Mouse (Mus musculus): ENCODE measurements around the gene Med19. TPM values are rescaled to one million over a fixed set of nuclear protein-coding genes. Genes with fewer than 3 reads are reported as not detected.
A peak's percentile ranks its signal among the peaks of the same experiment; 100 is the strongest.
"Not testable (repeated sequence)": the region's sequence is repeated elsewhere in the genome, so short reads cannot be mapped to it uniquely, and the experiment has no call there.

The Med19 gene
- polyA plus RNA-seq, 1 experiment, result 14.3 TPM

DNA sequence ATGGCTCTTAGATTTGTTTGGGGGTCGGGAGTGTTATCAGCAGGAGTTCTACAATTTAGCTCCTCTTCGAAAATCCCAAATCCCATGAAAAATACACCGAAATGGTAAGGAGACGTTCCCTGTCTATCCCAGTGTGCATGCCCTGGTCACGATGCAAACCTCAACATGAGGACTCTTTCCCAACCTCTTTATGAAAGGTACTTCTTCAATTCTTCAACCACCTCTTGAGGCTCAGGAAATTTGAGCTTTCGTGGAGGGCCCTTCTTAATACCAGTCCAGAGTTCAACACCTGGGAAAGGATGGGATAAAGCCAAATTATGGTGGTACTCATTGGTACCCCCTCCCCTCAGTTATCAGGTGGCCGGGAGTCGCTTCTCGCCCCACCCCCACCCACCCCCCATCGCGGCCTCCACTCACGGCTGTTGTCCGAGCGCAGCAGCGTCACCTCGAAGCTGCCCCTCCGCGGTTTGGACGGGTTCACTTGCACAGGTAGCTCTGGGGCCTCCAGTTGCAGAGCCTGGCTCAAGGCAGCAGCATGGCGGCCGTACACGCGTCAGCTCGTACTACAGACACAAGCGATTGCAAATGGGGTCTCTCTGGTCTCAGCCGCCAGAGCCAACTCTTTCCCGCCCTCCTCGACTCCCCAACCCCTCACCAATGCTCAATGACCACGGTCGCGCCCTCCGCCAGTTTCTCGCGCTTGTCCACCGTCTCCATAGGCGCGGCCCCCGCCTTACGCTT is 8.2 kb upstream of the Med19 start:
- no peak for TF ChIP-seq POLR2A (IDR thresholded peaks at IDR 0.05; ENCODE audit: control insufficient read depth, low read depth, low read length)
- TF ChIP-seq CTCF (IDR thresholded peaks at IDR 0.05; ENCODE audit: control insufficient read depth, insufficient read depth, insufficient replicate concordance, low read depth, low read length), result no peak
- peaks cover 3% of the 10 kb centered on the region for H3K4me1 ChIP-seq (ENCODE audit: control insufficient read depth, insufficient read depth, low read length)
- H3K27me3 ChIP-seq (ENCODE audit: control insufficient read depth, insufficient read depth, low read length), result no peaks in the 10 kb centered on the region
- peak overlapping the region; percentile 90 for H3K4me3 ChIP-seq (ENCODE audit: control insufficient read depth, low read depth, low read length)
- H3K27ac ChIP-seq (ENCODE audit: control insufficient read depth, insufficient read depth, low read depth, low read length), result peak overlapping the region; percentile 75
- H3K36me3 ChIP-seq (ENCODE audit: control insufficient read depth, insufficient read depth, low read length), result peaks cover 3% of the 10 kb centered on the region

GRCm38 (mm10) chr2:84670569-84670933 is 7.7 kb upstream of the Med19 start, which contains the start of gene Selenoh:
Gene Selenoh (minus strand): TSS chr2:84670770.
- Histone ChIP-seq H3K36me3 (ENCODE audit: control insufficient read depth, insufficient read depth, low read length) (peaks cover 3% of the 10 kb centered on the region), H3K27ac (ENCODE audit: control insufficient read depth, insufficient read depth, low read depth, low read length) (peak within 1 kb of the TSS; percentile 75), H3K27me3 (ENCODE audit: control insufficient read depth, insufficient read depth, low read length) (no peaks in the 10 kb centered on the region), H3K4me1 (ENCODE audit: control insufficient read depth, insufficient read depth, low read length) (peaks cover 3% of the 10 kb centered on the region), H3K4me3 (ENCODE audit: control insufficient read depth, low read depth, low read length) (peak within 1 kb of the TSS; percentile 90)
- TF ChIP-seq POLR2A (IDR thresholded peaks at IDR 0.05; ENCODE audit: control insufficient read depth, low read depth, low read length) (no peak; the same call in 1 of the 2 replicates), CTCF (IDR thresholded peaks at IDR 0.05; ENCODE audit: control insufficient read depth, insufficient read depth, insufficient replicate concordance, low read depth, low read length) (no peak)

GRCm38 (mm10) chr2:84671535-84671934 is 6.7 kb upstream of the Med19 start:
- H3K36me3 ChIP-seq (ENCODE audit: control insufficient read depth, insufficient read depth, low read length); H3K4me3 ChIP-seq (ENCODE audit: control insufficient read depth, low read depth, low read length); H3K27ac ChIP-seq (ENCODE audit: control insufficient read depth, insufficient read depth, low read depth, low read length); H3K4me1 ChIP-seq (ENCODE audit: control insufficient read depth, insufficient read depth, low read length); H3K27me3 ChIP-seq (ENCODE audit: control insufficient read depth, insufficient read depth, low read length): not testable (repeated sequence)

DNA sequence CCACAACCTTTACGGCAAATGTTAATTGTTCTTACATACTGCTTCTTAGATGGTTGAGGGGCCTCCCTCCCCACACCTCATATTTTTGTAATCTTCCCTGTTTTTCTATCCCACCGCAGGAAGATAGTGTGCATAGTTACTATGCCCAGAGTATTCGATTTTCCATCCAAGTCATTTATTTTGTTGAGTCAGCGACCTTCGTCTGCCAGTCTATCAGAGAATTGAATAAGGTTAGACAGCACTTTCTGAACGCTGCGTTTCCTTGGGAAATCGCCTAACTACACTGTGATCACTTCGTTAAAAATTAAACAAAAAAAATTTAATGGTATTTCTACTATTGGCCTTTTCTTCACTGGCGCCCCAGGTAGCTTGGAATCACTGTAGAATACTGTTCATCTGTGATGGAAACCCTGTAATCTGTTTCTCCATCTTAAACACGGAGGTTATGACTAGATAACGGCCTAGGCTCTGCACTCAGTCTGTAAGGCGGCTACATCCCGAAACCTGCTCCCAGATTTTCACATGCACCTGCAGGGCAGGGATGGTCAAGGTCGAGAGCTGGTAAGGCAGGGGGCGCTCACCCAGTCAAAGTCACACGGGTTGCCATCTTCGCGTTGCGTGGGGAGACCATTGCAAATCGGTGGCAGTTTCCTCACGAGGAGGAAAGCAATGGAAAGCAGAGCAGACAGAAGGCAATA is 783 bp upstream of the Med19 start:
- peak overlapping the region; percentile 100 for H3K4me3 ChIP-seq (ENCODE audit: control insufficient read depth, low read depth, low read length)
- no peaks in the 10 kb centered on the region for H3K27me3 ChIP-seq (ENCODE audit: control insufficient read depth, insufficient read depth, low read length)
- TF ChIP-seq POLR2A (IDR thresholded peaks at IDR 0.05; ENCODE audit: control insufficient read depth, low read depth, low read length), result no peak
- 0 out of 2 replicates have a peak, but pooled peaks have one; percentile 1 for TF ChIP-seq CTCF (IDR thresholded peaks at IDR 0.05; ENCODE audit: control insufficient read depth, insufficient read depth, insufficient replicate concordance, low read depth, low read length)
- H3K27ac ChIP-seq (ENCODE audit: control insufficient read depth, insufficient read depth, low read depth, low read length), result peak overlapping the region; percentile 84
- H3K36me3 ChIP-seq (ENCODE audit: control insufficient read depth, insufficient read depth, low read length), result peaks cover 3% of the 10 kb centered on the region
- peaks cover 2% of the 10 kb centered on the region; the same call in 1 of the 2 replicates for H3K4me1 ChIP-seq (ENCODE audit: control insufficient read depth, insufficient read depth, low read length)

DNA sequence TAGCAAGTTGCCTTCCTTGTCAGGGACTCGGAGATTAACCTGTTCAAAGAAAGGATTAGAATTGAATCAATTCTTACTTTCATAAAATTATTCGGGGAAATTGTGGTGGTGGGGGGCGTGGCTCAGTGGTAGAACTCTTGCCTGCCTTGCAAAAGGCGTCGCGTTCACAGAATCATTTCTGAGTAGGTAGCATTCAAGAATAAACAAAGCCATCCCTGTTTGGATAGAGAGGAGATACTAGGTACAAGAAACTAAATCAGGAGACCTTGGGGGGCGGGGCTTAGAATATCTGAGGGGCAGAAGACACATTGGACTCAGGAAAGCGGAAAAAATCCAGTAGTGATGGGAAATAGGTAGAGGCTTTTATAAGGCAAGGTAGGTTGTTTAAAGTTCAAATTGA is 814 bp downstream of the Med19 start, which contains the start of gene Tmx2:
Gene Tmx2 (minus strand): TSS at position 125 of the 400 bp plus-strand sequence.
- Histone ChIP-seq H3K4me3 (ENCODE audit: control insufficient read depth, low read depth, low read length) (peak within 1 kb of the TSS; percentile 100), H3K27ac (ENCODE audit: control insufficient read depth, insufficient read depth, low read depth, low read length) (peak within 1 kb of the TSS; percentile 99), H3K36me3 (ENCODE audit: control insufficient read depth, insufficient read depth, low read length) (peaks cover 3% of the 10 kb centered on the region), H3K27me3 (ENCODE audit: control insufficient read depth, insufficient read depth, low read length) (no peaks in the 10 kb centered on the region), H3K4me1 (ENCODE audit: control insufficient read depth, insufficient read depth, low read length) (peaks cover 2% of the 10 kb centered on the region; the same call in 1 of the 2 replicates)
- no peak for TF ChIP-seq CTCF (IDR thresholded peaks at IDR 0.05; ENCODE audit: control insufficient read depth, insufficient read depth, insufficient replicate concordance, low read depth, low read length)
- no peak for TF ChIP-seq POLR2A (IDR thresholded peaks at IDR 0.05; ENCODE audit: control insufficient read depth, low read depth, low read length)

DNA sequence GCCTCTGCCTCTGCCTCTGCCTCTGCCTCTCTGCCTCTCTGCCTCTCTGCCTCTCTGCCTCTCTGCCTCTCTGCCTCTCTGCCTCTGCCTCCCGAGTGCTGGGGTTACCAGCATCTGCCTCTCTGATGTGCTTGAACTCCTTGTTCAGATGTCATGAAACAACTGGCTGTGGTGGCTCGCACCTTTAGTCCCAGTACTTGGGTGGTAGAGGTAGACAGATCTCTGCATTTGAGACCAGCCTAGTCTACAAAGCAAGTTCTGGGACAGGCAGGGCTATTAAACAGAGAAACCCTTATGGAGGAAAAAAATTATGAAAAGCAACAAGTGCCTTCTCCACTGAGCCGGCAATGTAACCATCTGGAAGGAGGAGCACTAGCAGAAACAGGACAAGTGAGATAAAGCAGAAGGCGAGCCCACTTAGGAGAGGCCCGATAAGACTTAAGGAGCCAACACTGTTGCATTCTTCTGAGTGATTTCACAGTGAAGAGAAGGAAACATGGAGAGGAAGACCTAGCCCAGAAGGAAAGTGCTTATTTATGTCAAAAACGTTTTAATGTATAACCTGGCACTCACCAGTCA is 4.5 kb downstream of the Med19 start:
- TF ChIP-seq CTCF (IDR thresholded peaks at IDR 0.05; ENCODE audit: control insufficient read depth, insufficient read depth, insufficient replicate concordance, low read depth, low read length) (no peak), POLR2A (IDR thresholded peaks at IDR 0.05; ENCODE audit: control insufficient read depth, low read depth, low read length) (no peak)
- Histone ChIP-seq H3K4me3 (ENCODE audit: control insufficient read depth, low read depth, low read length) (no peak overlapping the region), H3K27me3 (ENCODE audit: control insufficient read depth, insufficient read depth, low read length) (no peaks in the 10 kb centered on the region), H3K4me1 (ENCODE audit: control insufficient read depth, insufficient read depth, low read length) (no peaks in the 10 kb centered on the region; the same call in 1 of the 2 replicates), H3K27ac (ENCODE audit: control insufficient read depth, insufficient read depth, low read depth, low read length) (peak overlapping the region; percentile 39), H3K36me3 (ENCODE audit: control insufficient read depth, insufficient read depth, low read length) (no peaks in the 10 kb centered on the region; the same call in 1 of the 2 replicates)
